Mouse (Mus musculus): ENCODE results near the gene Eci3. TPM values are rescaled to one million over a fixed set of nuclear protein-coding genes. Genes with fewer than 3 reads are reported as not detected.

The Eci3 gene
- total and polyA plus RNA-seq, 2 experiments = 2.2 to 7.0 TPM

DNA sequence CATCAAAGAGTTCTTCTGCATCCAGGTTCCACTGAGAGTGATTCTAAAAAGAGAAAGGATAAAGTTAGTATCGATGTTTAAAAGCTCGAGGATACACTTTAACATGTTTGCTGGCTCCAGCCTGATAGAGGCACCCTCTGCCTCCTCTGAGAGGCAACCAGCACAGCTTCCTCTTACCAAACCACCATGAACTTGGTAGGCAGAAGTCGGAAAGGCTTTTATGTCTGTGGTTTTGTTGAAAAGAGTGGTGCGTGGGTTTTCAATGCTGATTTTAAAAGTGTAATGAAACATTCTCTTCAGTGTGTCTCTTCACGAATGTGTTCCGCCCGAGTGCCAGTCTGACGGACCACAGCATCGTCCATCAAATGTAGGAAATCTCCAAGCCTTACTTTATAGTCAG is 49.0 kb downstream of the Eci3 start:
- no peak for DNase-seq (ENCODE audit: extremely low read depth, low read depth, low spot score)
- no peaks in the 10 kb centered on the region for H3K4me1 ChIP-seq (ENCODE audit: control insufficient read depth, insufficient read depth, low read length)
- no peaks in the 10 kb centered on the region for H3K79me2 ChIP-seq (ENCODE audit: control insufficient read depth, insufficient read depth, low read length)
- no peak overlapping the region for H3K9ac ChIP-seq (ENCODE audit: low read depth, low read length)
- TF ChIP-seq POLR2A (IDR thresholded peaks at IDR 0.05; ENCODE audit: extremely low read depth, insufficient read depth, low read length) (no peak), CTCF (IDR thresholded peaks at IDR 0.05; ENCODE audit: low read depth, low read length) (no peak)
- 0 out of 2 replicates have a peak, but pooled peaks cover 3% of the 10 kb centered on the region for H3K27me3 ChIP-seq (ENCODE audit: control insufficient read depth, insufficient read depth, low read length)
- no peak overlapping the region for H3K27ac ChIP-seq (replicated peaks; ENCODE audit: insufficient read depth, low read depth, low read length)
- H3K36me3 ChIP-seq (ENCODE audit: control insufficient read depth, insufficient read depth, low read length) = no peaks in the 10 kb centered on the region
- H3K4me3 ChIP-seq (ENCODE audit: insufficient read depth, low read depth, low read length) = no peak overlapping the region
- 88% methylated on average over 9 of the region's 9 CpGs for WGBS

Other genes starting within 250 kb of the Eci3 start
- gene Fam50b, start 229.0 kb downstream of the Eci3 start, total RNA-seq (2014; rRNA removed) = 0.47 TPM in 1 of 2 replicates, not detected in the other
- gene Fam50b, start 229.0 kb downstream of the Eci3 start, polyA plus RNA-seq (2012; rRNA removed) = 0.45 and 0.59 TPM in 2 replicates
- 28.1 and 28.6 TPM in 2 replicates for gene Prpf4b, start 88.5 kb downstream of the Eci3 start, total RNA-seq (2014; rRNA removed)
- 6.0 and 9.0 TPM in 2 replicates for gene Prpf4b, start 88.5 kb downstream of the Eci3 start, polyA plus RNA-seq (2012; rRNA removed)
- gene Fam217a, start 39.5 kb downstream of the Eci3 start, total RNA-seq (2014; rRNA removed) = 0.27 TPM in 1 of 2 replicates, not detected in the other
- gene Fam217a, start 39.5 kb downstream of the Eci3 start, polyA plus RNA-seq (2012; rRNA removed) = not detected in 2 replicates
- not detected in 2 replicates for gene 4933417A18Rik, start 39.4 kb downstream of the Eci3 start, total RNA-seq (2014; rRNA removed)
- not detected in 2 replicates for gene 4933417A18Rik, start 39.4 kb downstream of the Eci3 start, polyA plus RNA-seq (2012; rRNA removed)
- gene Eci2, start 63.3 kb upstream of the Eci3 start, total RNA-seq (2014; rRNA removed) = 253 and 359 TPM in 2 replicates
- 125 and 130 TPM in 2 replicates for gene Eci2, start 63.3 kb upstream of the Eci3 start, polyA plus RNA-seq (2012; rRNA removed)